Mouse (Mus musculus) limb, embryonic 11.5 days (tissue): ENCODE measurements around the gene Mmp27. TPM values are rescaled to one million over a fixed set of nuclear protein-coding genes. Genes with fewer than 3 reads are reported as not detected.

ENCODE experiments used
- ATAC-seq: fragments of 200-750 bp; cut with Nextera tagmentation; 2 replicates; pipeline ENCODE4 v1.8.0; 2017; ENCODE audit warnings: low read depth; ENCODE audit not compliant: insufficient number of reproducible peaks, low FRiP score, low TSS enrichment
- DNase-seq: peaks from one replicate; pipeline ENCODE4 v3.0.0-alpha.2; 2015; ENCODE audit warnings: low spot score
- H3K27ac ChIP-seq: fragments of 300-500 bp; sonication (generic); replicated peaks from 2 replicates; pipeline ENCODE4 v1.5.1; 2014; ENCODE audit warnings: low read depth, mild to moderate bottlenecking, low read length
- H3K27me3 ChIP-seq: fragments of 300-500 bp; sonication (generic); 2 replicates; pipeline ENCODE4 v1.6.1; 2014; ENCODE audit warnings: mild to moderate bottlenecking, low read length, mixed read lengths; ENCODE audit not compliant: control insufficient read depth, insufficient read depth
- H3K36me3 ChIP-seq: fragments of 300-500 bp; sonication (generic); 2 replicates; pipeline ENCODE4 v1.6.1; 2014; ENCODE audit warnings: mild to moderate bottlenecking, low read length, moderate library complexity, mixed read lengths; ENCODE audit not compliant: control insufficient read depth, insufficient read depth
- H3K4me1 ChIP-seq: fragments of 300-500 bp; sonication (generic); 2 replicates; pipeline ENCODE4 v1.6.1; 2014; ENCODE audit warnings: low read length, mixed read lengths; ENCODE audit not compliant: control insufficient read depth, insufficient read depth
- H3K4me2 ChIP-seq: fragments of 300-500 bp; sonication (generic); 2 replicates; pipeline ENCODE4 v1.6.1; 2014; ENCODE audit warnings: low read depth, mild to moderate bottlenecking, moderate library complexity; ENCODE audit not compliant: severe bottlenecking
- H3K4me3 ChIP-seq: fragments of 300-500 bp; sonication (generic); 2 replicates; pipeline ENCODE4 v1.5.1; 2014; ENCODE audit warnings: low read depth, low read length
- H3K9ac ChIP-seq: fragments of 300-500 bp; sonication (generic); 2 replicates; pipeline ENCODE4 v1.6.1; 2014; ENCODE audit warnings: mild to moderate bottlenecking, low read length
- H3K9me3 ChIP-seq: fragments of 300-500 bp; sonication (generic); 2 replicates; pipeline ENCODE4 v1.6.1; 2016; ENCODE audit warnings: low read length; ENCODE audit not compliant: control insufficient read depth
- WGBS: fragments of 180-500 bp; shearing (Covaris S2); extraction: QIAGEN DNeasy Blood & Tissue Kit; methylation state at CpG from one replicate; pipeline ENCODE4 v1.1.7; 2014; 5-methylcytosine and 5-hydroxymethylcytosine counted together
- polyA plus RNA-seq: library from polyadenylated mRNA; unstranded; fragments of >200 nt; fragmentation: Nextera tagmentation; extraction: Ambion mirVana; gene quantifications from 2 replicates; pipeline ENCODE4 v1.2.1, GENCODE M21; 2014

The Mmp27 gene
- polyA plus RNA-seq, 1 experiment from 2014 or later = not detected

- 86% methylated on average over 2 of the region's 2 CpGs for WGBS
- no peaks in the 10 kb centered on the region for H3K36me3 ChIP-seq
Measured at GRCm38 (mm10) chr9:7577371-7577770, 6.2 kb downstream of the Mmp27 start.

GRCm38 (mm10) chr9:7590063-7590462 is 18.9 kb downstream of the Mmp27 start:
- H3K4me1 ChIP-seq = no peaks in the 10 kb centered on the region
- H3K4me2 ChIP-seq = no peak overlapping the region
- DNase-seq (no peak), ATAC-seq (no peak)
- no peaks in the 10 kb centered on the region for H3K9me3 ChIP-seq
- no peak overlapping the region for H3K9ac ChIP-seq
- H3K36me3 ChIP-seq = no peaks in the 10 kb centered on the region
- no peak overlapping the region for H3K4me3 ChIP-seq
- no peak overlapping the region for H3K27ac ChIP-seq
- WGBS = 66% methylated on average over 8 of the region's 8 CpGs
- H3K27me3 ChIP-seq = no peaks in the 10 kb centered on the region

More at GRCm38 (mm10) chr9:7577371-7577770, 6.2 kb downstream of the Mmp27 start:
- Histone ChIP-seq H3K27me3 (no peaks in the 10 kb centered on the region), H3K4me2 (no peak overlapping the region), H3K27ac (no peak overlapping the region), H3K9me3 (no peaks in the 10 kb centered on the region), H3K4me3 (no peak overlapping the region), H3K4me1 (no peaks in the 10 kb centered on the region), H3K9ac (no peak overlapping the region)
- DNase-seq = no peak
- ATAC-seq = no peak

GRCm38 (mm10) chr9:7593272-7593812 is 22.1 kb downstream of the Mmp27 start:
- ATAC-seq (no peak), DNase-seq (no peak)
- 94% methylated on average over 3 of the region's 3 CpGs for WGBS
- H3K4me2 ChIP-seq = no peak overlapping the region
- no peaks in the 10 kb centered on the region for H3K4me1 ChIP-seq
- no peak overlapping the region for H3K27ac ChIP-seq
- no peak overlapping the region for H3K9ac ChIP-seq
- H3K27me3 ChIP-seq = no peaks in the 10 kb centered on the region
- no peaks in the 10 kb centered on the region for H3K36me3 ChIP-seq
- H3K9me3 ChIP-seq = no peaks in the 10 kb centered on the region
- no peak overlapping the region for H3K4me3 ChIP-seq

GRCm38 (mm10) chr9:7594816-7595540 is 23.8 kb downstream of the Mmp27 start:
- no peaks in the 10 kb centered on the region for H3K27me3 ChIP-seq
- H3K27ac ChIP-seq = no peak overlapping the region
- H3K9me3 ChIP-seq = no peaks in the 10 kb centered on the region
- peak; percentile 78 for DNase-seq
- H3K4me2 ChIP-seq = peak overlapping the region; percentile 34
- ATAC-seq = peak; percentile 89
- WGBS = 22% methylated on average over 6 of the region's 6 CpGs
- H3K4me3 ChIP-seq = peak overlapping the region; percentile 20; the same call in 1 of the 2 replicates
- H3K9ac ChIP-seq = no peak overlapping the region
- H3K36me3 ChIP-seq = no peaks in the 10 kb centered on the region
- H3K4me1 ChIP-seq = no peaks in the 10 kb centered on the region

GRCm38 (mm10) chr9:7602982-7603742 is 32.0 kb downstream of the Mmp27 start:
- Histone ChIP-seq H3K27ac (no peak overlapping the region), H3K4me2 (no peak overlapping the region), H3K9ac (no peak overlapping the region), H3K4me3 (no peak overlapping the region), H3K36me3 (no peaks in the 10 kb centered on the region), H3K9me3 (no peaks in the 10 kb centered on the region), H3K27me3 (no peaks in the 10 kb centered on the region), H3K4me1 (no peaks in the 10 kb centered on the region)
- WGBS = 2% methylated on average over 3 of the region's 3 CpGs
- ATAC-seq = no peak
- DNase-seq = peak; percentile 84

GRCm38 (mm10) chr9:7604005-7604404 is 32.8 kb downstream of the Mmp27 start:
- WGBS = 87% methylated on average over 6 of the region's 6 CpGs
- H3K9me3 ChIP-seq = no peaks in the 10 kb centered on the region
- H3K4me1 ChIP-seq = no peaks in the 10 kb centered on the region
- no peak overlapping the region for H3K4me2 ChIP-seq
- no peak overlapping the region for H3K4me3 ChIP-seq
- H3K9ac ChIP-seq = no peak overlapping the region
- H3K36me3 ChIP-seq = no peaks in the 10 kb centered on the region
- H3K27ac ChIP-seq = no peak overlapping the region
- ATAC-seq (no peak), DNase-seq (no peak)
- no peaks in the 10 kb centered on the region for H3K27me3 ChIP-seq

GRCm38 (mm10) chr9:7605638-7606037 is 34.4 kb downstream of the Mmp27 start:
- H3K27me3 ChIP-seq = no peaks in the 10 kb centered on the region
- no peak overlapping the region for H3K4me2 ChIP-seq
- H3K9ac ChIP-seq = no peak overlapping the region
- no peak for DNase-seq
- ATAC-seq = no peak
- no peaks in the 10 kb centered on the region for H3K9me3 ChIP-seq
- H3K4me1 ChIP-seq = no peaks in the 10 kb centered on the region
- WGBS = 90% methylated on average over 12 of the region's 12 CpGs
- H3K36me3 ChIP-seq = no peaks in the 10 kb centered on the region
- no peak overlapping the region for H3K27ac ChIP-seq
- no peak overlapping the region for H3K4me3 ChIP-seq

- no peak overlapping the region for H3K9ac ChIP-seq
- 87% methylated on average over 3 of the region's 3 CpGs for WGBS
- H3K4me2 ChIP-seq = no peak overlapping the region
- ATAC-seq (no peak), DNase-seq (no peak)
- no peaks in the 10 kb centered on the region for H3K36me3 ChIP-seq
- H3K4me1 ChIP-seq = no peaks in the 10 kb centered on the region
- no peaks in the 10 kb centered on the region for H3K9me3 ChIP-seq
- no peak overlapping the region for H3K4me3 ChIP-seq
- no peak overlapping the region for H3K27ac ChIP-seq
- H3K27me3 ChIP-seq = no peaks in the 10 kb centered on the region
Measured at GRCm38 (mm10) chr9:7622582-7622981, 51.4 kb downstream of the Mmp27 start.
